Mouse (Mus musculus) G1E (cell line): Measurements from ENCODE around the gene Dydc1.

Source experiments
- CTCF ChIP-seq: IDR thresholded peaks from 2 replicates; pipeline ENCODE4 v1.5.1; 2012; ENCODE audit warnings: low read depth, low read length, inconsistent platforms, mixed read lengths
- GATA1 ChIP-seq: IDR thresholded peaks from 2 replicates; pipeline ENCODE4 v1.6.1; 2012; ENCODE audit warnings: borderline replicate concordance, low read length, inconsistent platforms, mixed read lengths
- POLR2AphosphoS5 ChIP-seq: IDR thresholded peaks from 2 replicates; pipeline ENCODE4 v1.6.1; 2012; ENCODE audit warnings: low read depth, low read length, inconsistent platforms; ENCODE audit not compliant: insufficient replicate concordance
- TAL1 ChIP-seq: conservative IDR thresholded peaks from 2 replicates; pipeline ENCODE4 v1.6.1; 2012; ENCODE audit warnings: low read depth, low read length, inconsistent platforms, mixed read lengths

DNA sequence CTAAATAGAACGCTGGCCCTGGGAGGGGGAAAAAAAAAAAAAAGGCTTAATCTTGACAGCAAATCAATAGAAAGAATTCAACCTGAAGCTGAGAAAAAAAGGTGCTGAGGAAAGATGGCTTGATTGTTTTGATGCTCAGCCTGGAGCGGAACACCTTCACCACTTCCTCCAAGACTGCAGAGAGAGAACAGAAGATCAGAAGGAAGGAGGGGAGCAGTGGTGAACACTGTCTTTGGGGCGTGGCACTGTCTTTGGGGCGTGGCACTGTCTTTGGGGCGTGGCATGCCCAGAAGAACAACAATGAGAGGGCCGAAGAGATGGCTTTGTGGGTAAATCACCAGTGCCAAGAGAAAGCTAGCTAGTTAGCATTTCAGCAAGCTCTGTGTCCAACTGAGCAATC is 22.2 kb upstream of the Dydc1 start:
- TF ChIP-seq GATA1 (no peak), CTCF (no peak), TAL1 (no peak), POLR2AphosphoS5 (no peak)
